Mouse (Mus musculus): ENCODE measurements at regions not wholly inside any gene's neighbourhood (a gene's known extent, or its start where the extent isn't known, plus 50 kb on each side); places are given as distances from the start of the nearest gene placed in this dataset.

DNA sequence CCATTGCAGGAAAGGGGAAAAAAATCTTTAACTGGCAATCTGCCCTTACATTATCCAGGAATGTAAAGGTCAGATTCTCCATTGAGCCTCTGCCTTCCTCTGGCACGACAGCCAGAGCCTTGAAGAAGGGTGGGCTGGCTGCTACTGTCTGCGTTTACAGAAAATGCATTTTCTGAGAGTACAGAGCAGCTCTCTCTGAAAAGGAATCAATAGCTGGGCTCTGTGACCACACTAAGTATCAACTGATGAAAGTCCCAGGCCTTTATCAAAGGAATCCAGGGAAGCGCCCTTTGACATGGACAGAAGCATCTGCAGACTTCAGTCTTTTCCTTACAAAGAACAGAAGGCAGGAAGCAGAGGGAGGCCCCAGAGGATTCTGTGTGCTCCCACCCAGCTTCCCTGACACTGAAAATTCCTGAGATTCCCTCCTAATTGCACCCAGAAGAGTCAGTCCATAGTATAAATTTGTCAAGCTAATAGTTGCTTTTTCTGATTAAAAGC lies 124.2 kb downstream of the Ankrd50 start:
- H3K4me1 ChIP-seq = peaks cover 21% of the 10 kb centered on the region
- no peaks in the 10 kb centered on the region for H3K9me3 ChIP-seq
- no peaks in the 10 kb centered on the region for H3K27me3 ChIP-seq
- H3K36me3 ChIP-seq = no peaks in the 10 kb centered on the region
- 23% methylated on average over 3 of the region's 3 CpGs for WGBS
- H3K4me3 ChIP-seq = no peak overlapping the region
- peak overlapping the region; percentile 51 for H3K27ac ChIP-seq
- no peak for ATAC-seq (ENCODE audit: borderline replicate concordance, extremely low read depth, low FRiP score, low TSS enrichment)
- no peak overlapping the region for H3K4me2 ChIP-seq
- no peak overlapping the region for H3K9ac ChIP-seq

- no peak overlapping the region for H3K9ac ChIP-seq
- H3K27ac ChIP-seq = no peak overlapping the region
- no peak; the same call in 1 of the 2 replicates for ATAC-seq (ENCODE audit: borderline replicate concordance, extremely low read depth, low FRiP score, low TSS enrichment)
- 12% methylated on average over 14 of the region's 14 CpGs for WGBS
- H3K4me2 ChIP-seq = no peak overlapping the region; the same call in 1 of the 2 replicates
- H3K4me3 ChIP-seq = no peak overlapping the region
- peaks cover 21% of the 10 kb centered on the region for H3K4me1 ChIP-seq
- H3K27me3 ChIP-seq = no peaks in the 10 kb centered on the region
- H3K9me3 ChIP-seq = no peaks in the 10 kb centered on the region
- no peaks in the 10 kb centered on the region for H3K36me3 ChIP-seq
These were observed 126.6 kb downstream of the Ankrd50 start for GRCm38 (mm10) chr3:38357905-38358491.

- no peak overlapping the region for H3K9ac ChIP-seq
- WGBS = 26% methylated on average over 2 of the region's 2 CpGs
These were observed 140.4 kb downstream of the Ankrd50 start for GRCm38 (mm10) chr3:38344283-38344682.

GRCm38 (mm10) chr3:38341666-38342065 lies 143.0 kb downstream of the Ankrd50 start:
- no peaks in the 10 kb centered on the region for H3K36me3 ChIP-seq
- no peaks in the 10 kb centered on the region for H3K4me1 ChIP-seq
- no peaks in the 10 kb centered on the region for H3K27me3 ChIP-seq
- no peak overlapping the region for H3K27ac ChIP-seq
- no peaks in the 10 kb centered on the region for H3K9me3 ChIP-seq
- no peak for ATAC-seq (ENCODE audit: borderline replicate concordance, extremely low read depth, low FRiP score, low TSS enrichment)
- H3K4me3 ChIP-seq = no peak overlapping the region
- no peak overlapping the region for H3K4me2 ChIP-seq
- H3K9ac ChIP-seq = no peak overlapping the region
- 86% methylated on average over 1 of the region's 1 CpGs for WGBS

More at GRCm38 (mm10) chr3:38344283-38344682, 140.4 kb downstream of the Ankrd50 start:
- Histone ChIP-seq H3K4me1 (no peaks in the 10 kb centered on the region), H3K4me3 (no peak overlapping the region), H3K27me3 (no peaks in the 10 kb centered on the region), H3K4me2 (no peak overlapping the region), H3K27ac (no peak overlapping the region), H3K9me3 (no peaks in the 10 kb centered on the region), H3K36me3 (no peaks in the 10 kb centered on the region)
- no peak for ATAC-seq (ENCODE audit: borderline replicate concordance, extremely low read depth, low FRiP score, low TSS enrichment)

DNA sequence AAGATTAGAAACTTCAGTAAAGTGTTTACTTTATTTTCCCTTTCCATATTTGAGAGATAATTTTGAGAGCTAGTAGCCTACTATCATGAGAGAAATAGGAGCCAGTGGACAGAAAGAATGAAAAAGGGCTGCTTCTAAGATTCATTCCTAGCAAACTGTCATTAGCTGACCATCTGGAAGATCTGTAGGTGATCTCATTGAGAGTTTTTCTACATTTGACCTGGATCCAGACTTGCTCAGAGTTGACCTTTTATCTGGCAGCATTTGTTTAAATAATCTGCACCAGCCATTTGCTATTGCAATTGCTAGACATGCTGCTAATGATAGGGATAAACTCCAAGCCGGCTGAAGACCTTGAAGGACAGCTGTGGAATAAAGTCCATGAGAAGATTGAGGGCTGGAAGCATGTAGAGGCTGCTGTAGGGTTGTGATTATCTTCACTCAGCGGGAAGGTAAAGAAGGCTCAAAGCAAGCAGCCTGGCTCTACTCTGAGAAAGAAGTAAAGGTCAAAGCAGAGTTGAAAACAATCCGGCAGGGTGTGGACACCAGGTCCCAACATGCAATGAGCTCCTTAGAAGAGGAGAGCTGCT lies 151.2 kb downstream of the Ankrd50 start:
- H3K9me3 ChIP-seq = no peaks in the 10 kb centered on the region
- no peaks in the 10 kb centered on the region for H3K27me3 ChIP-seq
- no peak overlapping the region for H3K9ac ChIP-seq
- no peaks in the 10 kb centered on the region for H3K36me3 ChIP-seq
- H3K4me3 ChIP-seq = no peak overlapping the region
- H3K4me2 ChIP-seq = no peak overlapping the region
- no peak for ATAC-seq (ENCODE audit: borderline replicate concordance, extremely low read depth, low FRiP score, low TSS enrichment)
- WGBS = 53% methylated on average over 3 of the region's 3 CpGs
- no peaks in the 10 kb centered on the region for H3K4me1 ChIP-seq
- no peak overlapping the region for H3K27ac ChIP-seq

DNA sequence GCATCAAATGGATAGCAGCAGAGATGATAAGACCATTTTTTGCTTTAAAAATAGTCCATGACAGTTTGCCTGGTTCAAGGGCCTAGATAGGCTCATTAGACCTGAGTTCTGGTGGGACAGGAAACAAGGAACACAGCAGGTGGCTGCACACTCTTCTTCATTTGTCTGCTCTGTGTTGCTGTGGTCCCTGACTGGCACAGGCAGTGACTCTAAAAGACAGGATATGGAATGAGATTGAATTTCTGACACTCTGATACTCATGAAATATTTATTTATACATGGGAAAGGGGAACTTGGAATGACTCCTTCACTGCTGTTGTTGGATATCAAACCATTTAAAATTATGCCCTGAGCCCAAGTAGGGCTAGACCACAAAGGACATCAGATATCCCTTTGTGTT lies 153.5 kb downstream of the Ankrd50 start:
- H3K36me3 ChIP-seq = no peaks in the 10 kb centered on the region
- no peak overlapping the region for H3K27ac ChIP-seq
- H3K4me2 ChIP-seq = no peak overlapping the region
- H3K27me3 ChIP-seq = no peaks in the 10 kb centered on the region
- no peak overlapping the region for H3K9ac ChIP-seq
- H3K4me1 ChIP-seq = no peaks in the 10 kb centered on the region
- H3K9me3 ChIP-seq = no peaks in the 10 kb centered on the region
- no peak overlapping the region for H3K4me3 ChIP-seq
- ATAC-seq (ENCODE audit: borderline replicate concordance, extremely low read depth, low FRiP score, low TSS enrichment) = no peak

DNA sequence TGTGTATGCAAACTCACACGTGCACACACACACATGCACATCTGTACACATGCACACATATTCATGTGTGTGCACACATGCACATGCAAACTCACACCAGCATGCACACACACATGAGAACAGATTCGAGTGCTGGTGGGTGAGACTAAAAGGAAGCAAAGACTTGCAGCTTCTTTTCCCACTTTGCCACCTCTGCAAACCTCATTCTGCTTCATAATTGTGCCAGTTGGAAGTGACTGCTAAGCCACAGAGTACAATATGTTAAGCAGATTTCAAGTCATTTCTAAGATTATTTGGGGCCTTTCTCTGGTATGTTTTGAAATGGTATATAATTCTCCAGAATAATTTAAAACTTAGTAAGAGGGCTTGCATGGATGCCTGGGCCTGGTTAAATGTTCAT lies 157.4 kb downstream of the Ankrd50 start:
- no peaks in the 10 kb centered on the region for H3K9me3 ChIP-seq
- H3K4me2 ChIP-seq = no peak overlapping the region
- no peaks in the 10 kb centered on the region for H3K27me3 ChIP-seq
- peaks cover 15% of the 10 kb centered on the region for H3K4me1 ChIP-seq
- no peaks in the 10 kb centered on the region for H3K36me3 ChIP-seq
- H3K27ac ChIP-seq = no peak overlapping the region
- no peak overlapping the region for H3K4me3 ChIP-seq
- H3K9ac ChIP-seq = no peak overlapping the region
- ATAC-seq (ENCODE audit: borderline replicate concordance, extremely low read depth, low FRiP score, low TSS enrichment) = no peak
- 72% methylated on average over 2 of the region's 2 CpGs for WGBS

GRCm38 (mm10) chr3:38326211-38326610 lies 158.4 kb downstream of the Ankrd50 start:
- no peaks in the 10 kb centered on the region for H3K36me3 ChIP-seq
- H3K27ac ChIP-seq = no peak overlapping the region
- H3K4me1 ChIP-seq = peaks cover 15% of the 10 kb centered on the region
- no peaks in the 10 kb centered on the region for H3K27me3 ChIP-seq
- no peaks in the 10 kb centered on the region for H3K9me3 ChIP-seq
- no peak for ATAC-seq (ENCODE audit: borderline replicate concordance, extremely low read depth, low FRiP score, low TSS enrichment)
- H3K4me2 ChIP-seq = no peak overlapping the region
- no peak overlapping the region for H3K9ac ChIP-seq
- H3K4me3 ChIP-seq = no peak overlapping the region

DNA sequence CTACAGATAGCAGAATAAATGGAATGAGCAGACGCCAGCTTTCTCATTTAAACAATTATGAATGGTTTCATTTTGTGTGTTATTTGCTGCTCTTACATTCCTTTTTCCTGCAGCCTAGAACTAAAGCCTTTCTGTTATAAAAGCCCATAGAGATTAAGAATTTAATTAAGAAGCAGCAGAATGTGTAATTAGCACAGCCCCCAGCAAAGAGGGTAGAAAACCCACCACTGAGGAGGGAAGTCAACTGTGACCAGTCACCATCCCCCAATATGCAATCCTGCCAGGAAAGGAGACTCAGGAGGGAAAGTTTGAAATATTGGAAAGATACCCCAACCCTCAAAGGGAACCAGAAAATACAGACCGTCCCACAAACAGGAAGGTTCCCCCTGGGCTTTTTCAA lies 160.0 kb downstream of the Ankrd50 start:
- WGBS = 75% methylated on average over 2 of the region's 2 CpGs
- Histone ChIP-seq H3K27ac (no peak overlapping the region), H3K4me1 (peaks cover 15% of the 10 kb centered on the region), H3K4me3 (no peak overlapping the region), H3K27me3 (no peaks in the 10 kb centered on the region), H3K9me3 (no peaks in the 10 kb centered on the region), H3K36me3 (no peaks in the 10 kb centered on the region), H3K4me2 (no peak overlapping the region), H3K9ac (no peak overlapping the region)
- ATAC-seq (ENCODE audit: borderline replicate concordance, extremely low read depth, low FRiP score, low TSS enrichment) = no peak

- Histone ChIP-seq H3K27me3 (no peaks in the 10 kb centered on the region), H3K9me3 (no peaks in the 10 kb centered on the region), H3K4me1 (peaks cover 15% of the 10 kb centered on the region), H3K36me3 (no peaks in the 10 kb centered on the region), H3K27ac (peak overlapping the region; percentile 51), H3K4me3 (no peak overlapping the region), H3K4me2 (no peak overlapping the region), H3K9ac (no peak overlapping the region)
- peak; percentile 86 for ATAC-seq (ENCODE audit: borderline replicate concordance, extremely low read depth, low FRiP score, low TSS enrichment)
- 34% methylated on average over 8 of the region's 8 CpGs for WGBS
These were observed 162.2 kb downstream of the Ankrd50 start for GRCm38 (mm10) chr3:38322426-38322825.

GRCm38 (mm10) chr3:38321620-38322019 lies 163.0 kb downstream of the Ankrd50 start:
- H3K4me2 ChIP-seq = no peak overlapping the region
- no peaks in the 10 kb centered on the region for H3K36me3 ChIP-seq
- peaks cover 15% of the 10 kb centered on the region for H3K4me1 ChIP-seq
- H3K9ac ChIP-seq = no peak overlapping the region
- WGBS = 76% methylated on average over 3 of the region's 3 CpGs
- no peaks in the 10 kb centered on the region for H3K27me3 ChIP-seq
- H3K4me3 ChIP-seq = no peak overlapping the region
- no peak for ATAC-seq (ENCODE audit: borderline replicate concordance, extremely low read depth, low FRiP score, low TSS enrichment)
- no peak overlapping the region for H3K27ac ChIP-seq
- no peaks in the 10 kb centered on the region for H3K9me3 ChIP-seq

DNA sequence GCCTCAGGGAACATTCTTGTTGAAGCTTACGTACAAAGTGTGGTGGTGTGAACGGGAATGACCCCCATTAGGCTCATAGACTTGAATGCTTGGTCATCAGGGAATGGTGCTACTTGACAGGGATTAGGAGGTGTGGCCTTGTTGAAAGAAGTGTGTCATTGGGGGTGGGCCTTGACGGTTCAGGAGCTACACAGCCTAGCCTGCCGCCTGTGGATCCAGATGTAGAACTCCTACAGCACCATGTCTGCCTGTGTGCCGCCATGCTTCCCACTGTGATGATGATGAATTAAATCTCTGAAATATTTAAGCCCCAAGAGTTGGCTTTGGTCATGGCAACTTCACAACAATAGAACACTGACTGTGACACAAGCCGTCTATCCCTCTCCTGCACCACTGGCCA lies 163.6 kb downstream of the Ankrd50 start:
- WGBS = 94% methylated on average over 6 of the region's 6 CpGs
- Histone ChIP-seq H3K9me3 (no peaks in the 10 kb centered on the region), H3K4me1 (peaks cover 15% of the 10 kb centered on the region), H3K9ac (no peak overlapping the region), H3K27ac (no peak overlapping the region), H3K4me3 (no peak overlapping the region), H3K27me3 (no peaks in the 10 kb centered on the region), H3K4me2 (no peak overlapping the region), H3K36me3 (no peaks in the 10 kb centered on the region)
- ATAC-seq (ENCODE audit: borderline replicate concordance, extremely low read depth, low FRiP score, low TSS enrichment) = no peak

Data from lung, embryonic 15.5 days (tissue).